Mouse (Mus musculus) hindbrain, embryonic 16.5 days (tissue): ENCODE measurements around the gene Sall4. TPM values are rescaled to one million over a fixed set of nuclear protein-coding genes. Genes with fewer than 3 reads are reported as not detected.

ENCODE experiments used
- ATAC-seq: fragments of 200-750 bp; cut with Nextera tagmentation; 2 replicates; pipeline ENCODE4 v1.8.0; 2017; ENCODE audit warnings: moderate TSS enrichment, moderate library complexity
- H3K27ac ChIP-seq: fragments of 300-500 bp; sonication (generic); 2 replicates; pipeline ENCODE4 v1.5.1; 2014; ENCODE audit warnings: low read depth, mild to moderate bottlenecking, control low read depth, low read length, moderate library complexity
- H3K27me3 ChIP-seq: fragments of 300-500 bp; sonication (generic); replicated peaks from 2 replicates; pipeline ENCODE4 v1.6.1; 2014; ENCODE audit warnings: low read length; ENCODE audit not compliant: control insufficient read depth, insufficient read depth
- H3K36me3 ChIP-seq: fragments of 300-500 bp; sonication (generic); 2 replicates; pipeline ENCODE4 v1.6.1; 2014; ENCODE audit warnings: mild to moderate bottlenecking, low read length, moderate library complexity, mixed read lengths; ENCODE audit not compliant: control insufficient read depth, insufficient read depth
- H3K4me1 ChIP-seq: fragments of 300-500 bp; sonication (generic); 2 replicates; pipeline ENCODE4 v1.6.1; 2014; ENCODE audit warnings: low read depth, low read length; ENCODE audit not compliant: control insufficient read depth, insufficient read depth
- H3K4me2 ChIP-seq: fragments of 300-500 bp; sonication (generic); 2 replicates; pipeline ENCODE4 v1.6.1; 2014; ENCODE audit warnings: mild to moderate bottlenecking, low read length, control low read depth, moderate library complexity
- H3K4me3 ChIP-seq: fragments of 300-500 bp; sonication (generic); 2 replicates; pipeline ENCODE4 v1.5.1; 2014; ENCODE audit warnings: mild to moderate bottlenecking, low read length, control low read depth, moderate library complexity
- H3K9ac ChIP-seq: fragments of 300-500 bp; sonication (generic); 2 replicates; pipeline ENCODE4 v1.6.1; 2014; ENCODE audit warnings: low read depth, mild to moderate bottlenecking, control low read depth, low read length, moderate library complexity
- H3K9me3 ChIP-seq: fragments of 300-500 bp; sonication (generic); 2 replicates; pipeline ENCODE4 v1.6.1; 2014; ENCODE audit warnings: mild to moderate bottlenecking, low read length, moderate library complexity; ENCODE audit not compliant: control insufficient read depth
- WGBS: fragments of 180-500 bp; shearing (Covaris S2); extraction: QIAGEN DNeasy Blood & Tissue Kit; methylation state at CpG from one replicate; pipeline ENCODE4 v1.1.7; 2014; 5-methylcytosine and 5-hydroxymethylcytosine counted together
- polyA plus RNA-seq: library from polyadenylated mRNA; unstranded; fragments of >200 nt; fragmentation: Nextera tagmentation; extraction: Ambion mirVana; gene quantifications from 2 replicates; pipeline ENCODE4 v1.2.1, GENCODE M21; 2015

The Sall4 gene
- polyA plus RNA-seq: 0.51 and 0.76 TPM in 2 replicates

DNA sequence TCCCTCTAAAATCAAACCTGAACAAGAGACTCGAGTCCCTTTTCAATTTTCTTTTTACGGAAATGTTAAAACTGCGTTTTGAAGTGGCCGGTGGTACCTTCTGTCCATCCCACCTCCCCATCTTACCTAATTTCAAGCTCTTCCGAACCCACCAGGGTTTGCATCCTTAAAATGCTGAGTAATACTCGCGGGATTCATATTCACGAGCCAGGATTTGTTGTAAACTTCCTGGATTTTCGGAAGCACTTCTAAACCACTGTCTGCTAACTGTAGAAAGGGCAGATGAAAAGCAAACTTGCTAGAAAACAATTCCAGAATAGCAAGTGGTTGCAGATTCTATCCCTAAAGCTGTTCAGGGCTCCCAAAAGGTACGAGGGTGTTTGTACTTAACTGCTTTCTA lies at the start of gene Sall4:
Gene Sall4 (minus strand): TSS at position 362 of the 400 bp plus-strand sequence.
- Histone ChIP-seq H3K27ac (no peak within 1 kb of the TSS), H3K4me1 (peaks cover 18% of the 10 kb centered on the region), H3K36me3 (no peaks in the 10 kb centered on the region), H3K4me2 (peak within 1 kb of the TSS; percentile 75), H3K9ac (peak within 1 kb of the TSS; percentile 51), H3K9me3 (no peaks in the 10 kb centered on the region), H3K4me3 (peak within 1 kb of the TSS; percentile 50), H3K27me3 (peaks cover 39% of the 10 kb centered on the region)
- ATAC-seq: no peak
- WGBS: 20% methylated on average over 10 of the region's 10 CpGs

DNA sequence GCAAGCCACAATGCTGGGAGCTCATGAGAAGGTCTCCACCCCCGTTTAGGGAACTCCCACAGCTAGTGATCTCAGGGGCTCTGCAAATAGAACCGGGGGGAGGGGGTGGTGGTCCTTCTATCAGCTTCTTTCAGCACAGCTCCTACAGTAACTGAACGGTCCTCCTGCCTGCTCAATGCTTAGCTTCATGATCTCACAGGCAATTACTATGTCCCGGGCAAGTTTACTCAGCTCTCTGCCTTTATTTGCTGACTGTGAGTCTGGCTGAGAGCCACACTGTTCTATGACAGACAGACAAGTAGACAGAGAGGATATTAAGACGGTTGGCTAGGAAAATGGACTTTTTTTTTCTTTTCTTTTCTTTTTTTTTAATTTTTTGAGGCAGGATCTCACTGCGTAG lies 45.5 kb upstream of the Sall4 start:
- no peaks in the 10 kb centered on the region for H3K27me3 ChIP-seq
- no peak overlapping the region for H3K27ac ChIP-seq
- no peak overlapping the region for H3K9ac ChIP-seq
- no peaks in the 10 kb centered on the region for H3K36me3 ChIP-seq
- H3K4me1 ChIP-seq: peaks cover 3% of the 10 kb centered on the region; the same call in 1 of the 2 replicates
- no peak overlapping the region for H3K4me2 ChIP-seq
- no peak overlapping the region for H3K4me3 ChIP-seq
- WGBS: 53% methylated on average over 6 of the region's 6 CpGs
- no peaks in the 10 kb centered on the region for H3K9me3 ChIP-seq
- no peak for ATAC-seq

GRCm38 (mm10) chr2:168809895-168810294 lies 42.2 kb upstream of the Sall4 start:
- no peak for ATAC-seq
- no peaks in the 10 kb centered on the region for H3K27me3 ChIP-seq
- no peaks in the 10 kb centered on the region for H3K36me3 ChIP-seq
- H3K27ac ChIP-seq: no peak overlapping the region
- H3K9me3 ChIP-seq: no peaks in the 10 kb centered on the region
- peak overlapping the region; percentile 18 for H3K4me2 ChIP-seq
- WGBS: 10% methylated on average over 14 of the region's 14 CpGs
- H3K4me1 ChIP-seq: peaks cover 3% of the 10 kb centered on the region; the same call in 1 of the 2 replicates
- no peak overlapping the region for H3K4me3 ChIP-seq
- no peak overlapping the region for H3K9ac ChIP-seq

GRCm38 (mm10) chr2:168807681-168808080 lies 39.9 kb upstream of the Sall4 start:
- no peak overlapping the region for H3K27ac ChIP-seq

GRCm38 (mm10) chr2:168803849-168804248 lies 36.1 kb upstream of the Sall4 start:
- H3K27ac ChIP-seq: no peak overlapping the region
- H3K9ac ChIP-seq: no peak overlapping the region
- no peak for ATAC-seq
- H3K4me1 ChIP-seq: no peaks in the 10 kb centered on the region
- H3K4me2 ChIP-seq: no peak overlapping the region
- no peaks in the 10 kb centered on the region for H3K36me3 ChIP-seq
- no peaks in the 10 kb centered on the region for H3K9me3 ChIP-seq
- no peaks in the 10 kb centered on the region for H3K27me3 ChIP-seq
- H3K4me3 ChIP-seq: no peak overlapping the region
- 56% methylated on average over 4 of the region's 4 CpGs for WGBS

More at GRCm38 (mm10) chr2:168807681-168808080, 39.9 kb upstream of the Sall4 start:
- no peak for ATAC-seq
- Histone ChIP-seq H3K36me3 (no peaks in the 10 kb centered on the region), H3K4me2 (no peak overlapping the region), H3K27me3 (no peaks in the 10 kb centered on the region), H3K4me3 (no peak overlapping the region), H3K9ac (no peak overlapping the region), H3K4me1 (peaks cover 3% of the 10 kb centered on the region; the same call in 1 of the 2 replicates), H3K9me3 (no peaks in the 10 kb centered on the region)
- WGBS: 27% methylated on average over 4 of the region's 4 CpGs

DNA sequence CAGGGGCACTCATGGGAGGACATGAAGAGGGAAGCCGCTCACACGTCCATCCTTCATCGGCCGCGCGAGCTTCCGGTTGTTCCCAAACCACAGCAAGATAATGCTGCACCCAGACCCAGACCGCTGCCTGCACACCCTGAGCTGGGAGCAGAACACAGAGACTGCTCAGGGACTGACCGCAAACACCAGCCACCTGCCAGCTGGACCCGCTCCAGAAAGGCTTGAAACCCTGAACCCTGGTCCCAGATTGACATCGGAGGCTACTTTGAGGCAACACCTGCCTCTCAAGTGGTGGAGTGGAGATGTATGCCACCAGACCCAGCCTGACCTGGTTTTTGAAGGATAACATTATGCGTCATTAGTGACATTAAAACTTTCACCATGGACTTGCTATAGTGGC lies 31.6 kb upstream of the Sall4 start:
- Histone ChIP-seq H3K36me3 (no peaks in the 10 kb centered on the region), H3K4me3 (no peak overlapping the region), H3K9me3 (no peaks in the 10 kb centered on the region), H3K4me2 (no peak overlapping the region), H3K27ac (no peak overlapping the region), H3K9ac (no peak overlapping the region), H3K4me1 (no peaks in the 10 kb centered on the region), H3K27me3 (no peaks in the 10 kb centered on the region)
- 90% methylated on average over 12 of the region's 12 CpGs for WGBS
- no peak for ATAC-seq

GRCm38 (mm10) chr2:168798921-168799320 lies 31.2 kb upstream of the Sall4 start:
- Histone ChIP-seq H3K4me3 (no peak overlapping the region), H3K27ac (no peak overlapping the region), H3K9me3 (no peaks in the 10 kb centered on the region), H3K27me3 (no peaks in the 10 kb centered on the region), H3K4me1 (no peaks in the 10 kb centered on the region), H3K4me2 (no peak overlapping the region), H3K9ac (no peak overlapping the region), H3K36me3 (no peaks in the 10 kb centered on the region)
- WGBS: 86% methylated on average over 7 of the region's 7 CpGs
- no peak for ATAC-seq

GRCm38 (mm10) chr2:168791115-168791802 lies 23.5 kb upstream of the Sall4 start:
- ATAC-seq: no peak
- no peak overlapping the region; the same call in 1 of the 2 replicates for H3K27ac ChIP-seq
- 51% methylated on average over 4 of the region's 4 CpGs for WGBS
- no peaks in the 10 kb centered on the region for H3K36me3 ChIP-seq
- no peaks in the 10 kb centered on the region for H3K4me1 ChIP-seq
- H3K4me2 ChIP-seq: no peak overlapping the region
- no peak overlapping the region for H3K9ac ChIP-seq
- no peaks in the 10 kb centered on the region for H3K27me3 ChIP-seq
- H3K4me3 ChIP-seq: no peak overlapping the region
- H3K9me3 ChIP-seq: no peaks in the 10 kb centered on the region

GRCm38 (mm10) chr2:168786174-168786573 lies 18.4 kb upstream of the Sall4 start:
- no peaks in the 10 kb centered on the region for H3K36me3 ChIP-seq
- no peak for ATAC-seq
- 93% methylated on average over 9 of the region's 9 CpGs for WGBS
- H3K27me3 ChIP-seq: no peaks in the 10 kb centered on the region
- no peak overlapping the region for H3K9ac ChIP-seq
- no peaks in the 10 kb centered on the region for H3K9me3 ChIP-seq
- H3K27ac ChIP-seq: no peak overlapping the region
- no peak overlapping the region for H3K4me2 ChIP-seq
- no peak overlapping the region for H3K4me3 ChIP-seq
- no peaks in the 10 kb centered on the region for H3K4me1 ChIP-seq
